Mouse (Mus musculus): Measurements from ENCODE around the gene Gpr171.

DNA sequence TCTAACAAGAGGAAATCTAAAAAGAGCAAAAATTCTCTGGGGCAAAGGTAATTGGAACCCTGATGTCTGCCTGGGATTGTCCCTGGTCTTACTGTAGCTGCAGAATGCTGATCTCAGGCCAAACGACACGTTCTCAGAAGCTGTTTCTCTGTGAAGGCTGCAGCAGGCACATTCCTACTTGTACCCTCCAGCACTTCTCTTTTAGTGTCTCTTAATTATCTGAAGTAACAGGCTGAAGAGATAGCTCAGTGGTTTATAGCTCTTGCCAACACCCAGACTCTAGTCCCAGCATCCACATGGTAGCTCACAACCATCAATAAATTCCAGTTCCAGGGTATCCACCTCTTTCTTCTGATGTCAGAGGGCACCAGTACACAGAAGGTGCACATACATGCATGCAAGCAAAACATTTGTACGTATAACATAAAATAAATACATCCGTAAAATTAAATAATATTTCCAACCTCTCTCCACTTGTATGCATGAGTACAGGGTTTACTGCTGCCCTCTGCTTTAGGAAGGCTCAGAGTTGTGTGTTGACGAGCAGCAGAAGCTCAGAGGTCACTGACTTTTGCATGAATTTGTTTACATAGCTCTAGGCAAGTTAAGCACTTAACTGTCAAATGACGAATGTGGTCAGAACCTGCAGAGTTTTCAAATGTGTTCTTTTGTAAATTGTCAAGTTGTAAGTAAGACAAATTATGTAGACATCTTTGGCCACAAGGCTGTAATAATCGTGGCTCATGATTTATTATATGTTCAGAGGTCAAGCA is 24.3 kb upstream of the Gpr171 start:
- TF ChIP-seq GATA1 (IDR thresholded peaks at IDR 0.05; ENCODE audit: borderline replicate concordance, low read length) (no peak), FLI1 (IDR thresholded peaks at IDR 0.05; ENCODE audit: low read length) (no peak)

Measured in megakaryocyte, embryonic 14.5 days (primary cell).